Mouse (Mus musculus): ENCODE data around the gene Pink1. TPM values are rescaled to one million over a fixed set of nuclear protein-coding genes. Genes with fewer than 3 reads are reported as not detected.

Gene Pink1
- total RNA-seq, 2 experiments from 2014 or later, result 259 to 277 TPM

DNA sequence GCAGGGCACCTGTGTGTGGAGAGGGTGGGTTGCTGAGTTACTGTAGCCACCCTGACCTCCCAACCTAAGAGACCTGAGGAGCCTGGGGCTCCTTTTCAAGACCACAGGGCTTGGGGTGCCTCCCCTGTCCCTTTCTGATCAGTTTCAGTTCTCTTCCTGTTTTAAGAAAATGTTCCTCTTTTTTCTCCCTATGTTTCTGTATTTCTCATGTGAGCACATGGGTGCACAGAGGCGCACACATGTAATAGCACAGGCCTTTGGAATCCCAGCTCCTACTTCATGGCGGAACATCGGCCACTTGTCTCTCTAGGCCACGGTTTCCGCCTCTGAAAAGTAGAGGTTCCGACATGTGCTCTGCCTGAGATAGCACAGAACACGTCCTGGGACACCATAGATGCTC is 37.4 kb downstream of the Pink1 start:
- intact Hi-C loops (cut with DNase I; ENCODE audit: low total_unique reads), result no loop called here
- DNase-seq, result no peak

DNA sequence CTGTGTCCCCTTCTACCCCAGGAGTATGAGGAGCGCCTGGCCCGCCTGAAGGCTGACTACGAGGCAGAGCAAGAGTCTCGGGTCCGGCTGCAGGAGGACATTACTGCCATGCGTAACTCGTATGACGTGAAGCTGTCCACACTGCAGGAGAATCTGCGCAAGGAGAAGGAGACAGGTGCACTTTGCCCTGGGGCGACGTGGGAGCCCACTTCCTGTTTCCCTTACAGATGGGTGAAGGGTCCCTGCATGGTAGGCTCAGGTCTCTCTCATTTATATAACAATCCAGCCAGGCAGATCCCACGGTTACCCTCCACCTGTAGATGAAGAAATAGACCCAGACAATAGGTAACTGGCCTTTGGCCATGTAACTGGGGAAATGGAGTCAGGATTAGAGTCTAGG is 39.7 kb downstream of the Pink1 start:
- no peak for DNase-seq

DNA sequence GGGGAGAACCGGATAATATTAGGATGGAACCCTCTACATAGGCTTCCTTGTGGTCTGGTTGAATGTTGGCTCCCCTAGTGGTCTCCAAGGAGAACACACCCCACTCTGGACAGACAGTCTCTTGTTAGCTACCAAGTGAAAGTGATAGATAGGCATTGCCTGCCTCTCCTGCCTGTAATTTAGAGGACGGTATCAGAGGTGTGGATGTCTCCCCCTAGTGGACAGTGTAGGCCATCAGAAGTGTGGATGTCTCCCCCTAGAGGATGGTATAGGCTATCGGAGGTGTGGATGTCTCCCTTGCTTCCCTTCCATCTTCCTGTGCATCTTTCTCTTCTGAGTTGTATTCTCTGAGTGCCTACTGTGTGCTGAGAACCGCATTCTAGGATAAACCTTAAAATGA is 43.3 kb downstream of the Pink1 start:
- peak; percentile 35 for DNase-seq
- intact Hi-C loops (cut with DNase I; ENCODE audit: low total_unique reads), result no loop called here

More for the DNA sequence above, 39.7 kb downstream of the Pink1 start:
- intact Hi-C loops (cut with DNase I; ENCODE audit: low total_unique reads), result no loop called here

DNA sequence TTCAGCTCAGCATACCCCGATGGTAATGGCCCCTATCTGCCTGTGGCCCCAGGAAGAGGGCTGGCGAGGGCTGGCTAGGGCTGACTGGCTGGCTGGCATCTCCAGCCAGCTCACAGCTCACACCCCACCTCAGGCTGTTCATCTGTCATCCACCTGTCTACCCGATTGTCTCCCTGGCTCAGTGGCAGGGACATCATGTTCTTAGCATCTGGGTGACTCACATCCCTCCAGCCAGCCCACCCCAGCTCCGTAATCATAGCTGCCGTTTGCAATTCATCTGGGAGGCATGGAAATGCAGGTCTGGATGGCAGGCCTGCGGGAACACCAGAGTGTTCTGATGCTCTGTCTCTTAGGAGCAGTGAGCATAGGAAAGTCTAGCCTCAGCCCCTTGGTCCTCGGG is 47.8 kb downstream of the Pink1 start:
- no peak for DNase-seq
- intact Hi-C loops (cut with DNase I; ENCODE audit: low total_unique reads), result no loop called here

DNA sequence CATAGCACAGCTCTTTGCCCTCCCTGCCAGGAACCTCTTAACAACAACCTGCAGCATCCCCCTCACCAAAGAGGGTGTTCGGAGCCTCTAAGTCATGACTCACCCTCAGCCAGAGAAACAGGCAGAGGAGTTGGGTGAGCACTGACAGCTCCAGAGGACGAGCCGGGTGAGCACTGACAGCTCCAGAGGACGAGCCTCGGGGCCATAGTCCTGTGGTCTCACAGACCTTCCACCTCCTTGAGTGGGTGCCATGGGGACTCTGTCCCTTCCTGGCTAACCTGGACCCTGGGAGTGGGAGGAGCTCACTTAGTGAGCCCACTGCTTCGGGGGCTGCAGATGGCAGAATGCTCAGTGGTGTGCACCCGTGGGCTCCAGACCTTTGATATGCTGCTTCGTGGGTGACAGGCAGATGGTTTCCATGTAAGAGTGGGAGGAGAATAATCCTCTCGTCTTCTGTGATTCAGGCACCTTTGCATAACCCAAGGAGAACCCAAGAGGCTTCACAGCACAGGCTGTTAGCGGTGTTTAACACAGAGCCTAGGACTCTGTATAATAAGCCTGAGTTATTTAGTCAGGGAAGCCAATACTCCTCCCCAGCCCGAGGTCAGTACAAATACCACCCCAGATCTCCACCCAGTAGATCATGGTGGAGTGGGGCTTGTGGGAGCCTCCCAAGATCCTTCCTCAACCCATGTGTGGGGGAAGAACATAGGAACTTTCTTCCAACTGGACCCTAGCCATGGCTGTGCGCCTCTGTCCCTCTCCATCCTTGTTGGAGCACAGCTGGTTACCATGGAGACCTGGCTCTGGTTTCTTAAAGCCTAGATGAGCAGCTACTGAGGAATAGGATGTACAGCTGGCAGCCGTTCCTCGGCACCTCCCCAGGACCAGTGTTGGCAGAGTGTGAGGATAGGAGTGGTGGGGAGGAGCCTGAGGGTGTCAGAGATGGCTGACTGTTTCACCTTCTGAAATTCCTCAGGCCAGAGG is 53.8 kb downstream of the Pink1 start:
- peak; percentile 41 for DNase-seq
- intact Hi-C loops (cut with DNase I; ENCODE audit: low total_unique reads), result no loop called here

DNA sequence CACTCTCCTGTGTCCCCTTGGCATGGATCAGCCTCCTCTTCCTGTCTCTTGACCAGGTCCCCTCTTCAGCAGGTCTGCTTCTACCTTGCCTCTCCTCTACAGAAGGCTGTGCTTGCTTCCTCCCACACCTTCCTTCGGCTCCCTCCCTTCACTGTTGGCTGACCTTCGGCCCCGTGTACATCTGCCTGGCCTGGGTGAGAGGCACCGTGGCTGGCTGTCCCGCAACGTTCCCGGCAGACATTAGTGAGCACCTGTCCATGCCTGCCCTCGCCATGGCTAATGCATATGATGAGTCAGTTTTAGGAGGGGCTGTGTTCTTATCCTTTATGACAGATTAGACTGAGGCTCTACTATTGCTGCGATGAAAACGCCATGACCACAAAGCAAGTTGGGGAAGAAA is 58.2 kb downstream of the Pink1 start:
- no peak for DNase-seq
- intact Hi-C loops (cut with DNase I; ENCODE audit: low total_unique reads), result no loop called here

Small RNA genes within 50 kb of the gene (microRNA-seq; reads per million reads assigned to microRNA genes)
- gene Gm27646 (0 reads per million in 2 experiments), gene Mir7019 (0.96 to 3.5 reads per million in 2 experiments)

Other genes starting within 250 kb of the Pink1 start
- 10 to 100 TPM; 49.4 to 49.6 TPM for gene Hp1bp3, start 110.0 kb downstream of the Pink1 start, total RNA-seq (2021)
- not detected for gene Sh2d5, start 75.9 kb downstream of the Pink1 start, total RNA-seq (2021)
- gene Kif17, start 75.9 kb downstream of the Pink1 start, total RNA-seq (2021), result not detected
- gene Ddost, start 21.6 kb downstream of the Pink1 start, total RNA-seq (2021), result 10 to 100 TPM; 51.0 to 59.3 TPM
- 1 to 10 TPM in 1 of 2 experiments, under 1 TPM in 1; 0.55 to 1.9 TPM for gene Cda, start 41.7 kb upstream of the Pink1 start, total RNA-seq (2021)
- gene Fam43b, start 70.2 kb upstream of the Pink1 start, total RNA-seq (2021), result under 1 TPM in 1 of 2 experiments, not detected in 1; 0.08 TPM
- gene Mul1, start 108.4 kb upstream of the Pink1 start, total RNA-seq (2021), result 10 to 100 TPM; 31.1 to 34.2 TPM
- 1 to 10 TPM; 4.4 to 4.6 TPM for gene Camk2n1, start 128.0 kb upstream of the Pink1 start, total RNA-seq (2021)

Data from gastrocnemius, postnatal 14 days (tissue).